Mouse (Mus musculus) common myeloid progenitor, adult 5-6 weeks (primary cell): ENCODE measurements around the gene Kalrn. TPM values are rescaled to one million over a fixed set of nuclear protein-coding genes. Genes with fewer than 3 reads are reported as not detected.
"Not testable (repeated sequence)": the region's sequence is repeated elsewhere in the genome, so short reads cannot be mapped to it uniquely, and the experiment has no call there.

Source experiments
- ATAC-seq: replicated peaks from 2 replicates; pipeline ENCODE4 v1.8.0; 2016; ENCODE audit warnings: low read depth, mild to moderate bottlenecking, moderate TSS enrichment, inconsistent platforms; ENCODE audit not compliant: poor library complexity, severe bottlenecking
- total RNA-seq: library from RNA; stranded (forward); fragments of 200-1000, 187-1606 nt; gene quantifications from 2 replicates; pipeline ENCODE4 v1.2.3, GENCODE M21; 2017

Kalrn gene
- total RNA-seq, 1 experiment from 2014 or later: 7.3 TPM

DNA sequence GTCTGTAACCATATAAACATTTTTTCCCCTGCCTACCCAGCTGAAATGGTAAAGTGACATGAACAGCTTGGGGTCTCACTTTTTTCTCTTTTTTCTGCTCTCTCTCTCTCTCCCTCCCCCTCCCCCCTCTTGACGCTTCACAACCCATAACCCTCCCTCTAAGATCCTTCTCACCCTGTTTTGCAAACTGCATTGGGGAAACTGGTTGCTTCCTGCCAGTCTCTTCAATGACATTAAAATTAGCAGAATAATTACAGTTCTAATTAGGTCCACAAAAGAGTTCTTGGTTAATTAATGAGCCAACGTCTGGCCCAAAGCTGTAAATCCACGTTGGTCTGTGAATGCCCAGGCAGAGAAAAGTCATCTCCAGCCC lies 478.3 kb downstream of the Kalrn start:
- no peak for ATAC-seq

GRCm38 (mm10) chr16:34094446-34095092 lies 478.8 kb downstream of the Kalrn start:
- ATAC-seq: 0 out of 2 replicates have a peak, but pooled peaks have one; percentile 19

DNA sequence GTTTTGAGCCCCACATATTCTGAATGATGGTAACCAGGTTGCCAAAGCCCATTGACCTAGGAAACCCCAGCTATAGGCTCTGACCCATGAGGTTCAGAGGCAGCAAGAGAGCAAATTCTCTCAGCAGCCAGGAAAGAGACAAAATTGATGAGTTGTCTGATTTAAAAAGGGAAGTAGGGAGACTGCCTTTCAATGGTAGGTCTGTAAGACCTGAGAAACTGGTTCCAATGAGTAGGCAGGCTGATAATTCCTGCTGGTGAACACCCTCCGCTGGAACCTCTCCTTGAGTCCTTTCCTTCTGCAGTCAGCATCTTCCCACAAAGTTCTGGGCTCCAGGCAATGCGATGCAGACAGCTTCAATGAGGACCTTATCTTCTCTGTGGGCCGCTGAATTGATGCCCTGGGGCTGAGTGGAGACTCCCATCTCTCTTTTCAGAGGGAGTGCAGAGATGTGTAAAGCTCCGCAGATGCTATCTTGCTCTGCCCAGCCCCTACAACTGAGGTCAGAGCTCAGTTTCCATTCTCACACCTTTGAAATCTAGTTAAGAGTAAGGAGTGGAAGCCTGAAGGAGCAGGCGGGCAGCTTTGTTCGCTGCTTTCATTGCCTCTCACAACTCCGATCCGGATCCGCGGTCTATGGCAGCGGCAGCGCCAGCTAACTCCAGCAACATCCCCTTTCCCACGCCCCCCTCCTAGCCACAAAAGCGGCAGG lies 479.4 kb downstream of the Kalrn start:
- peak; percentile 39 for ATAC-seq

- no peak for ATAC-seq
Observed at GRCm38 (mm10) chr16:34089528-34090095, 483.7 kb downstream of the Kalrn start.

GRCm38 (mm10) chr16:34089022-34089421 lies 484.3 kb downstream of the Kalrn start:
- no peak for ATAC-seq

- no peak for ATAC-seq
Observed at GRCm38 (mm10) chr16:34088331-34088730, 485.0 kb downstream of the Kalrn start.

DNA sequence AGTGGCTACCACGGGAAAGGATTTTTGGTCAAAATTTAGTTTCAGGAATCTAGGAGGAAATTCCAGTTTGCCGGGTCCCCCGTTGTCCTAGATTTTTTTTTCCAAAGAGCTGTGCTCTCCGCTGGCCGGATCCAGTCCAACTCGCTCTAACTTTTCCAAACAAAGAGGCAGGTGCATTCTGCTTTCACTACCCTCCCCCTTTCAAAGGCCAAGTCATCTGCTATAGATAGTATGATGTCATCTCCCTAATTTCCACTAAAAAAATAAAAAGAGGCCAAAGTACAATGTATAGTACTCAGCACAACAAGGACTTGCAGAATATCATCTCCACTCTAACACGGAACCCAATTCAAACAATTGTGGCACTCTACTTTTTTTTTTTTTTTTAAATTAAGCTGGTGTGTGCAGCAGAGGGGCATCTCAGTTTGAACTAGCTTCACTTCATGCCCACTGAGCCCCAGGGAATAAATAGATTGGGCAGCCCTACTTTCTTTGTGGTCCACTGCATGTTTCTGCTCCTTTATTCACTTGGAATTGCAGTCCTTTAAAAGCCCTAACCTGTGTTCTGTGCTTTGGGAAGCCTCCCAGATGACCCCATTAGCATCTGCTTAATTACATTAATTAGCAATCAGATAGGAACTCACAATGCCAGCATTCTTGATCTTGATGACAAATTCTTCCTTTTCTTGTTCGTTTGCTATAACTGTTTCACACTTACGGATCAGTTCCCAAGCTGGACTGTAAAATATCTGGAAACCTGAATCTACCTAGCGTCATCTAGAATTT lies 489.0 kb downstream of the Kalrn start:
- ATAC-seq: no peak

GRCm38 (mm10) chr16:34082494-34083469 lies 490.6 kb downstream of the Kalrn start:
- no peak for ATAC-seq

DNA sequence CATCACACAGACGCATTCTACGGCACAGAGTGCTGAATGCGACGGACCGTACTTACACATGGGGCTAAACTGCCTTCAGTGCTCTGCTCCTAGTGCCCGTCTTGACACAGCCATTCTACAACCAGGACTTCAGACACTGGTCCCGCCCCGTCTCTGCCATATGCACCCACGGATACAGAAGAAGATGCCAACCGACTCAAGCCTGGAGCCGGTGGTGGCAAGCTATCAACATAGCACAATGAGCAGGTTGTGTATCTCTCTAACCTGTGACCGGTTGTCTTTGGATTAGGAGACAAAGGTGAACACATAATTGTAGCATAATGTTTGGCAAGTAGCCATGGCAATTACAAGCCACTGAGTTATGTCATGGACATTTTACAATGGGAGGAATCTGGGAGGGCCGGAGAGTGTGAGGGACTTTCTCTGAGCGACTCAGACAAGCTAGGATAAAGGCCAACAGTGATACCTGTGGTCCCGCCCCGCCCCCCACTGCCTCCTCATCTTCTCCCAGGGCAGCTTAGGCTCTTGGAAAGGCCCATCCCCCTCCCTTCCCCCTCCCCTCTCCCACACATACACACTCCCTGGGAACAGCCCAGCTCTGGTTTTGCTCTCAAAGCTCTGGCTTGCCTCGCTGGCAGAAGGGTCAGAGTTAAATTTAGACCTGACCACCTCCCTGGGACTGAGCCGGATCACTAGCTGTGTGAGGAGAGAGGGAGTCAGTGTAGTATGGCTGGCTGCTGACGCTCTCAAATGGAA lies 491.5 kb downstream of the Kalrn start:
- no peak for ATAC-seq

GRCm38 (mm10) chr16:34081314-34081682 lies 492.0 kb downstream of the Kalrn start:
- not testable (repeated sequence) for ATAC-seq

DNA sequence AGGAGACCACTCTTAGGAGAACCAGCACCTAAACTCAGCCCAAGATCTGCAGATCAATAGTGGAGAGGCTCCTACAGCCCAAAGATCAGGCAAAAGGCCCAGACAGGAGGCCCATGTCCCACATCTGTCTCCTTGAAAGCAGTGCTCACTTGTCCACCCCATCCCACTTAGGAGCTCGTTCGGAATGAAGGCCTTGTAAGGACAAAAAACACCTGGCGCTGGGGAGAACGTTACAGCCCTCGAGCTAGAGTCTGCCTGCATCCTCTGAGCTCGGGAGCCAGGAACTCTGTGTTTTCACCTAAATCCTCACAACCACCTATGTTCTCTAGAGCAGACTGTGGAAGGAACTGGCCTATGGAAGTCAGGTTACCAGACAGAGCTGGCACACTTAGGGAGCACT lies 492.5 kb downstream of the Kalrn start:
- ATAC-seq: no peak

GRCm38 (mm10) chr16:34079511-34079910 lies 493.8 kb downstream of the Kalrn start:
- ATAC-seq: no peak

DNA sequence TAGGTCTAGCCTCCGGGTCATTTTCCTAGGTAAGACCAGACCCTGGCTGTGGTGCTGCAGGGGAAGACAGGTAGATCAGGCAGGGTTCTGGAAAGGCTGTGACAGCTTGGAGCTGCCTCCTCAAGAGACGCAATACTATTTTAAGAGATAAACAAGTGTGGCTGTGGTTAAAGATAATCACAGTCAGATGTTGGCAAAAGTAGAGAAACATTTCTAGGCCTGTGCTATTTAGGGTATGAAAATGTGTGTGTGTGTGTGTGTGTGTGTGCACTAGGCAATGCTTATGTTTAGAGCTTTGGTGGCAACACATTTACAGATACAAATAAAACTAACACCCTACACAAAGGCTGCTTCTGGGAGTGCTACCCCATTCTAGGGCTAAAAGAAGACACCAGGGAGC lies 494.6 kb downstream of the Kalrn start:
- peak; percentile 36; the same call in 1 of the 2 replicates for ATAC-seq

DNA sequence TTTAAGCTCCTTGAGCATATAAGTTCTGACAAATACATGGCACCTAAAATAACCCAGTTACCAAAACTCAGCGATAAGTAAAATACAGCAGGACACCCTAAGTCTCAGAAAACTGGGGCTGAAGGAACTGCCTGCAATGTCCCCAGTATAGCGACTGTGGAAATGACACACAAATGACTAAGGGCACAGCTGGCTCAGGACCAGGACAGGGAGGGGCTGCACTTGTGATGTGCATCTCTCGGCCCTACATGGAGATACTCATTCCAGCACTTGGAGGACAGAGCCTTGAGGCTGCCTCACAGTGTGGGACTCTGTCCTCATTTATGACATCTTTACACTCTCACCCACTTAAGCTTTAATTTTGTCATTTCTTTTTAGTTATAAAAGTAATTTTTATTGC lies 497.2 kb downstream of the Kalrn start:
- no peak for ATAC-seq

DNA sequence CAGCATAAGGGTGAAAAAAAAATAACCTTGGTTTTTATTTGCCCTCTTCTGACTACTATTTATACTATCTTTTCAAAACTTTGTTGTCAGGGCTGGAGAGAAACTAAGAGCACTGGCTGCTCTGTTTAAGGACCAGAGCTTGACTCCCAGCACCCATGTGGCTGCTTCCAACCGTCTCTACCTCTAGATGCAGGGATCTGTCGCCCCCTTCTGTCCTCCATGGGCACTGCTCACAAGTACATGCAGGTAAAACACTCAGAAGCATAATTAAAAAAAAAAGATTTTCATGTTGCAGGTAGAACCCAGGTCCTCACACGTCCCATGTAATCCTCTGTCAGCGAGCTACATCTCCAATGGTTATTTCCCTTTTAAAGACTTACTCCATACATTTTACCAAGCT lies 499.4 kb downstream of the Kalrn start:
- no peak for ATAC-seq

DNA sequence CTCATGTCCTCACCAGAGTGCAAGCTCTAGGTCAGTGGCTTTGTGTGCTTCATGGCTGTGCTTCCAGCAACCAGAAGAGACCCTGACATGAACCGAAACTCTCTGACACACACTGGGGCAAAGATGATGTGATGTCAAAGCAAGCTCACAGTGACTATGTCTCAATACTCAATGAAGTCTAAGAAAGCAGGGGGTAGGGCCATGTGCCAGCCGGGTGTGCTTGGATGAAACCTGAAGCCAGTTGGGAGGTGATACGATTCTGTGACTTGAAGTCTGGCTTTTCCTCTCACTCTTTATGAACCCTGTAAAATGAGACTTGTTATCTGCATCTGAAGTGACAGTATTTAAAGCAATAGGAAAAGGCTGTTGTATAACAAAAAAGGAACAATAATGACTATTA lies 501.2 kb downstream of the Kalrn start:
- no peak for ATAC-seq

DNA sequence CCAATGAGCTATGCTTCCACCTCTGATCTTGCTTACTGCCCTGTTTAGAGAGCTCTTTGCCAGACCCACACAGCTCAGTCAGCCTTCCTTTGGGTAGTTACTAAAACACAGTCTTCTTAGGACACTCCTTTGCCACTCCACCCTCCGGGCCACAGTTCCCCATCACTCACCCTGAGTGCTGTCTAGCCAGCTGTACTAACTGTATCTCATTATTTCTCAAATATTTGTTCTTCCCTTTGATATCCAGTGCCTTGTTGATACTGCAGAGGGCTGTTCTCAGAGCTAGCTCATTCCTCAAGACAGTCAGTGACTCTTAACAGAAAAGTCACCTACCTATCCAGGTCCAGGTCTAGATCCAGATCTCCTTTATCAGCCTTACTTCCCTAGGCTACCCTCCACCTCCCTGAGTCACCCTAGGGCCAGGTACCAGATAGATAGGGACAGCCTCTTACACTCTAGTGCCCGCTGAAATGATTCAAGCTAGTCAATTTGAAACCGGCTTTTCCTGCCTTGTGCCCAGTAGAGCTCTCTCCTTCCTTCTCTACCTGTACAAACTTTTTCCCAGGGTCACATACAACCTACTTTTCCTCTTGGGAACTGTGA lies 502.0 kb downstream of the Kalrn start:
- ATAC-seq: no peak

DNA sequence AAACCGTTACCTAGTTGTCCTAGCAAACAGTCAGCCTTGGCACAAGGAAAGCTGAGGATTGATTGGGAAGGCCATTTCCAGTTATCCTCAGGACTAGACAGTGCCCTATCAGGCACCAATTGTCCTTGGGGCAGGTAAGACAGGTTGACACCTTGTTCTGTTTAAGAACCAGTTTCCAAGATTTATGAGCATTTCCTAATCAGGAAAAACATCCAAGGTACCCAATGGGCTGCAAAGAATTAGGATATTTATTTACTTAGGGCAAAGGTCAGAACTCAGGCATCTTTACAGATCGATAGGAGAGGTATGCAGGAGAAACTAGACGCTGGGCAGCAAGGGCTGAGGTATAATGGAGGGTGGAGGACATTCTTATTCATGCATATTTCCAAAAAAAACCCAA lies 503.9 kb downstream of the Kalrn start:
- ATAC-seq: no peak

DNA sequence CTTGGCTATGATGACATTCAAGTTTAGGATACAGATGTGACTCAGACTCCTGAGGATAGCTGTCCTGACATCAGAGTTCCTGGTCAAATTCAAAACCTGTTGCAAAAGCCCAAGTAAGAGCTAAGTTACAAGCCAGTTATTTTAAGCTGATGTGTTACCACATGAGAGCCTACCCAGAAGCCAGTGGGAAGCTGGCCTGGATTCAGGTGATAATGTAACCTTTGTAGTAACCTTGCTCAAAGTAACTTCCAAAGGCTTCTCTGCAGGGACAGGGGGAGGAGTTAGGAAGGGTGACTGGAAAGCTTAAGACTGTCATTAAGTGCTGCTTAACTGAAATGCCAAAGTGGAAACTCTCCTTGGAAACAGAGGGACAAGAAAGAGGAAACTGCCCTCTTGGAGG lies 506.4 kb downstream of the Kalrn start:
- ATAC-seq: no peak
